Mouse (Mus musculus) left cerebral cortex, adult 11 months (tissue): ENCODE results near the gene Cfl2.
"Not testable (repeated sequence)": the region's sequence is repeated elsewhere in the genome, so short reads cannot be mapped to it uniquely, and the experiment has no call there.

ENCODE experiments used
- DNase-seq: peaks from one replicate; pipeline ENCODE4 v3.0.0; 2022; ENCODE audit warnings: low spot score

The Cfl2 gene

GRCm38 (mm10) chr12:54862606-54863535 is at the start of gene Cfl2:
Cfl2 (minus strand) TSS chr12:54862877.
- peak; percentile 80 for DNase-seq

GRCm38 (mm10) chr12:54910387-54910786 is 47.7 kb upstream of the Cfl2 start:
- no peak for DNase-seq

- not testable (repeated sequence) for DNase-seq
Measured at GRCm38 (mm10) chr12:54892559-54892958, 29.9 kb upstream of the Cfl2 start.

DNA sequence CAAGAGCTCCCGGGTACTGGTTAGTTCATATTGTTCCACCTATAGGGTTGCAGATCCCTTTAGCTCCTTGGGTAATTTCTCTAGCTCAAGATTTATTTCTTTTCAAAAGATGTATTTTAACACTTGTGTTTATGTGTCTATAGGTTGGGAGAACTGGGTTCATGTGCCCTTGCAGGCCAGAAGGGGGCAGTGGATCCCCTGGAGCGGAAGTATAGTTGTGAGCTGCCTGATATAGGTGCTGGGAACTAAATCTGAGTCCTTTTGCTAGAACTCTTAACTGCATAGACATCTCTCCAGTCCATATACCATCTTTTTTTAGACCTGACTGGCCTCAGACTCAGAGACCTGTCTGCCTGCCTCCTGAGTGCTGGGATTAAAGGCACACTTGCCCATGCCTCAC is 27.7 kb upstream of the Cfl2 start:
- no peak for DNase-seq

- DNase-seq = no peak
Measured at GRCm38 (mm10) chr12:54887580-54888127, 25.0 kb upstream of the Cfl2 start.

- no peak for DNase-seq
Measured at GRCm38 (mm10) chr12:54879630-54880029, 17.0 kb upstream of the Cfl2 start.

- no peak for DNase-seq
Measured at GRCm38 (mm10) chr12:54879211-54879610, 16.5 kb upstream of the Cfl2 start.

DNA sequence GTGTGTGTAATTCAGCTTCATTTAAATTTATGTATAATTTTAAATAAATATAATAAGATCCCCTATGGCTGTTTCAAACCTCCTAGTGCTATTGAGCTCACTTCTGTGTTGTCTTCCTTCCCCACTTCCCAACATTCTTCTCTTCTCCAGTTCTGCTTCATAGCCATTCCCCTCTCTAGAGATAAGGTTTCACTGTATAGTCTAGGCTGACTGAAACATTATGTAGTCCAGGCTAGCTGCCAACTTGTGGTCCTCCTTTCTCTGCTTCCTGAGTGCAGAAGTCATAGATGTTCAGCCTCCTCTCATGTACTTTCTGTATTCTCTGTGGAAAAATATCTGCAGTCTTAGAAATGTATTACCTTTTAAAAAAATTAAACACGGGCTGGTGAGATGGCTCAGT is 15.2 kb upstream of the Cfl2 start:
- no peak for DNase-seq

GRCm38 (mm10) chr12:54876879-54877278 is 14.2 kb upstream of the Cfl2 start:
- no peak for DNase-seq

DNA sequence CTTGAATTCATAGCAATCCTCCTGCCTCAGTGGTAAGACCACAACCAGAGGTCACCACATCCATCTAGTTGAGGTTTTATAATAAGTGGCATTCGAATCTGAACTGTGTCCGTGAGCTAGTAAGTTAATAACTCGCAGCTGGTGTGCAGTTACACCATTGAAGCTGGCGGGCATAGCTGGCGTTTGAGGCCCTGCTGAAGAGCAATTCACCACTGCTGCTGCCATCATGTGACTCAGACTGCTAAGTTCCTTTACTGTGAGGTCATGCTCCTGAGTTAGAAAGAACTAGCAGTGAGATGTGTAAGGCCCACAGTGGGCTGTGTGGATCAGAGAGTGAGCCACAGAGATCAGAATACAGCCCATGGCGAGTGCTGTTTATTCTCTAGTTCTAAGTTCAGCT is 12.0 kb upstream of the Cfl2 start:
- DNase-seq = no peak

GRCm38 (mm10) chr12:54861991-54862605 is 579 bp downstream of the Cfl2 start:
- DNase-seq = peak; percentile 13

GRCm38 (mm10) chr12:54859531-54859930 is 3.1 kb downstream of the Cfl2 start:
- DNase-seq = no peak

DNA sequence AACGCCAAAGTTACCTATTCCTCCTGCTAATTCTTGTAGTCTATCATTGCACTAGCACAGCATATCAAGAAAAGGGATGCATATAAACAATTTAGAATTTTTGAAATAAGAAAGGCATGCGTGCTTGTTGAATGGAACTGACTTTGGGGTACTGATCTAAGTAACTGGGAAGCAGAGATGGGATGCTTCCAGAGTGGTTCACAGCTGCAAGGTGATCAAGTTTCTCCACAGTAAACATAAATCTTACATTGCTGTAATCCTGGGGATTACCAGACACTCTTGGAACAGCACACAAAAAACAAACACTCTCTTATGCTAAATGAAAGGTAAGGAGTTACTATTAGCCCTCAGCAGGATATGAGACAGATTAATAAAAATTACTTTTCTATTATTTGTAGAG is 12.1 kb downstream of the Cfl2 start:
- no peak for DNase-seq

GRCm38 (mm10) chr12:54844415-54844814 is 18.3 kb downstream of the Cfl2 start:
- no peak for DNase-seq

- DNase-seq = no peak
Measured at GRCm38 (mm10) chr12:54841576-54841975, 21.1 kb downstream of the Cfl2 start.

DNA sequence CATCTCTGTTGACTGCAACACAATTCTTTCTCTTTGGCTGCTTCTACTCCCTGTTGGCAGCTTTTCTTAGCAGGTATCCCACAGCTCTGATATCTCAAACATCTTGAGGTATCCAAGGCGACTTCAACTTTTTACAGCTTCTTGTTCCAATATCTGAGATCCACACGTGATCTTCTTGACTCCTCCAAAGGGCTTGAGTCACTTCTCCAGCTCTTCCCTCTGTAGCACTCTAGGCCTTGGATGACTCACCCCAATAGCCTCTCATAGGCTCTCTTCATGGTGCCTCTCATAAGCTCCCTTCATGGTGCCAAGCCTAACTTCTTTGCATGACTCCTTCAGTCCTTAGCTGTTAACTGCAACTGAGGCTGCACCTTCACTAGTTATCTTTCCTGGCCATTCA is 22.9 kb downstream of the Cfl2 start:
- no peak for DNase-seq

DNA sequence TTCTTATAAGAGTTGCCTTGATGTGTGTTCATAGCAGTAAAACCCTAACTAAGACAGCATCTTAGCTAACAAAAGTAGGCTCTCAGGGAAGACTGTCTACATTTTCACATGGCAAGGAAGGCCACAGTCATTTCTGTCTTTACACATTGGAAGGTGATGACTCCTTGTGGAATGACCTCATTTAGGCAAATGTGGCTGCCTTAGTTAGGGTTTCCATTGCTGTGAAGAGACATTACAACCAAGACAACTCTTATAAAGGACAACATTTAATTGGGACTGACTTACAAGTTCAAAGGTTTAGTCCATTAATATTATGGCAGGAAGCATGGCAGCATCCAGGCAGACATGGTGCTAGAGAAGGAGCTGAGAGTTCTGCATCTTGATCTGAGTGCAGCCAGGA is 23.7 kb downstream of the Cfl2 start:
- DNase-seq = no peak

DNA sequence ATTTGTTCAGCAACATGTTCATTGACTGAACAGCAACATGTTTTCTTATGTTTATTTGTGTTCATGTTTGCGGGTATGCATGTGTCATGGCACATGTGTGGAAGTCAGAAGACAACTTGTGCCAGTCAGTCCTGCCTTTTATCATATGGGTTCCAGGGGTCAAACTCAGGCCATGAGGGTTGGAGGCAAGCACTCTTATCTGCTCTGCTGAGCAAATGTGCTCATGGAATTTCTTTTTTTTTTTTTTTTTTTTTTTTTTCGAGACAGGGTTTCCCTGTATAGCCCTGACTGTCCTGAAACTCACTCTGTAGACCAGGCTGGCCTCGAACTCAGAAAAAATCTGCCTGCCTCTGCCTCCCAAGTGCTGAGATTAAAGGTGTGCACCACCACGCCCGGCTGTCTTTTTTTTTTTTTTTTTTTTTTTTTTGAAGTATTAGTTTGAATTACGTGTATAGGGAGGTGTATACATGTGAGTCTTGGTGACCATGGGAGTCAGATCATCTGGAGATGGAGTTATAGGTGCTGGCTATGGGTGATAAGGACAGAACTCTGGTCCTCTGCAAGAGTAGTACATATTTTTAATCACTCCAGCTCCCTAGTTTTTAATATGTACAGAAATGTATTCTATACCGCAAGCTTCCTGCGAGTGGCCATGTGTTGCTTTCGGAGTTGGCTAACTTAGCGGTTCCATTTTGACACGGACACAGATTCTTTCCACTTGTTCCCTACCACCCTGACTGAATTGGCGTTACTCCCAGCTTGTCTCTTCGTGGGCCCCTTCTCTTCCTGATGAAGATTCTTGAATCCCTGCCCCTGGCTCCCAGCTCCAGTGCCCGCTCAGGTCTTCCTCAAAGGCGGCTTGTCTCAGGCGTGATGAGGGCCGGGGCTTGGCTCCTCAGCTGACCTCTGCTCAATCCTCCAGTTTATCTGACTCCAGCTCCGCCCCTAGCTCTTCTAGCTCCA is 26.8 kb downstream of the Cfl2 start:
- DNase-seq = no peak

- DNase-seq = peak; percentile 61
Measured at GRCm38 (mm10) chr12:54834925-54835447, 27.7 kb downstream of the Cfl2 start.

DNA sequence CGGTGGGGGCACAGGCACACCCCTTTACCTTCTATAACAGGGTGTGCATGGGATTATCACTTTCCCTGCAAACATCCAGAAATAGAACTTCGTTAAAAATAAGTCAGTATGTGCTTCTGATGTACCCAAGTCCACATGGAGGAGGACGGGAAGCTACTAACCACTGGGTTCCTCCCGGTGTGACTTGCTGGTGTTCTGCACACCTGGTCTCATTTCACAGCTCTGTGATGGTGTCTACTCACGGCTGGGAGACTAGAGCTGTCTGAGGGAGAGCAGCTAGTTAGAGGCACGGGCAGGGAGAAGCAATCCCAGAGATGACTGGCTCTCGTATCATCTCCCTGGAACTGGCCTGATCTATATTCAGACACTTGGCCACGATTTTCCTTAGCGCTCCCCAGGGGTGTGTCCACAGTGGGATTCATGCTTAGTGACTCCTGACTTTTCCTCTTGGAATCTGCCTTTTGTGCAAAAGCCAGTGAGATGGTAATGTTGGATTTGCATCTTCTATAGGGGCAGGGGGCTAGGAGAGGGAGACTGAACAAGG is 28.7 kb downstream of the Cfl2 start:
- DNase-seq = no peak

DNA sequence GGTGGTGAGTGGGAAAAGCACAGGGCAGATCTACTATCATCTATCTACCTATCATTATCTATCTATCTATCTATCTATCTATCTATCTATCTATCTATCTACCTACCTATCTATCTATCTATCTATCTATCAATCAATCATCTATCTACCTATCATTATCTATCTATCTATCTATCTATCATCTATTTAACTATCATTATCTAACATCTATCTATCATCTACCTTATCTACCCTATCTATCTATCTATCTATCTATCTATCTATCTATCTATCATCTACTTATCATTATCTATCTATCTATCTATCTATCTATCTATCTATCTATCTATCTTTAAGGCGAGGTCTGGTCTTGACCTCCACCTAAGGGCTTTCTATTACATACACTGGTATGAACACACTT is 30.8 kb downstream of the Cfl2 start:
- not testable (repeated sequence) for DNase-seq
